Mouse (Mus musculus) cerebral cortex, adult 2 months (tissue): ENCODE results near the gene Sectm1b.

Source experiments
- WGBS: fragments of 180-500 bp; shearing (Covaris S2); methylation state at CpG from one replicate; pipeline ENCODE4 v1.1.7; 2018; 5-methylcytosine and 5-hydroxymethylcytosine counted together

Sectm1b gene

DNA sequence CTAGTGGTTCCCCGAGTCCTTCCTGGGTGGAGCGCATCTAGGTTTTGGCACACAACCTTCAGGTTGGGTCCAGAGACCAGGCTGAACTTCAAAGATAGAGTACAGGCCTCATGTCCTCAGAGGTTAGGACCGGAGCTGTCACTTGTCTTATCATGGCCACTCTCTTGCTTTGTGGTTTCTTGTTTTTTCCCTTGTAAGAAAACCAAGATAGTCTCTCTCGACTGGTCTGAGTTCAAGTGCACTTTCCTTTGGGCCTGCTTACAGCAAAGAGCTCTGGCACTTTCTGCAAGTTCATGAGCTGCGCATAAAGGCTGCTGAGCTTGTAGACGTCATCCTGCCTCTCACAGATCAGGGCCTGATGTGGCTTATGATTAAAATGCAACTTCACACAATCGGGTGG, 36.1 kb downstream of the Sectm1b start:
- 89% methylated on average over 7 of the region's 7 CpGs for WGBS

DNA sequence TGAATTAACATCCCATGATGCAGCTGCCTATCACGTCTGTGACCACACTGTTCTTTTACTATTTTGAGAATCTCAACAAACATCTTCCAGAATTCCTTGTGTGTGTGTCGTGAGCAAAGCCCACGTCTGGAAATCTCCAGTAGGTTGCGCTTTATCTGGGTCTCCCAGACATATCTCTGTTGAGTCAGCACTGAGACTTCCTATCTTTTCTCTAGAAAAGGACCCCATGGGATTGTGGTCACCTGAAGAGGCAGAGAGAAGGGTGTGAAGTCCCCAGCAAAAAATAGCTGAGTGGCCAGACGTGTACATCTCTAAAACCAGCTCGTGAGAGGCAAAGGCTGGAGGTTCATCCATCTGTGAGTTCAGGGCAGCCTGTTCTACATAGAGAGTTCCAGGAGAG, 39.2 kb downstream of the Sectm1b start:
- WGBS: 44% methylated on average over 6 of the region's 6 CpGs

DNA sequence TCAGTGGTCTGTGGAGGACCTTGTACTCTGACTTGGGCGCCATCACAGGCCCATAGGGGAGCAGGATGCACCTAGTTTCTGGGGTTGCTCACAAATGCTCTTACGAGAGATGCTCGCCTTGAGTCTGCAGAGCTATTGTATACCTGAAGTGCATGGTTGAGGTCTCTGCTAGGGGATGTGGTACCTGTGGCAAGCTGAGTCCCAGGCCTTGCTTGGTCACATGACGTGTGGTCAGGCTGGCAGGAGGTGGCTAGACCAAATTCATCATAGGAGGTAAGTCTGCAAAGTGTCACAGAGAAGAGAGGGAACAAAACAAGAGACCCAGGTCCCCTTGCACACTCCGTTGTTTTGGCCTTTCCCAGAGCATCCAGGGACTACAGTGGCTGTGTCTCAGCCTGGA, 43.9 kb downstream of the Sectm1b start:
- 96% methylated on average over 5 of the region's 5 CpGs for WGBS

GRCm38 (mm10) chr11:121017703-121018102, 45.7 kb downstream of the Sectm1b start:
- 57% methylated on average over 3 of the region's 3 CpGs for WGBS

GRCm38 (mm10) chr11:121015472-121015871, 47.9 kb downstream of the Sectm1b start:
- WGBS: 24% methylated on average over 6 of the region's 6 CpGs

GRCm38 (mm10) chr11:121014896-121015300, 48.5 kb downstream of the Sectm1b start:
- 36% methylated on average over 19 of the region's 19 CpGs for WGBS

DNA sequence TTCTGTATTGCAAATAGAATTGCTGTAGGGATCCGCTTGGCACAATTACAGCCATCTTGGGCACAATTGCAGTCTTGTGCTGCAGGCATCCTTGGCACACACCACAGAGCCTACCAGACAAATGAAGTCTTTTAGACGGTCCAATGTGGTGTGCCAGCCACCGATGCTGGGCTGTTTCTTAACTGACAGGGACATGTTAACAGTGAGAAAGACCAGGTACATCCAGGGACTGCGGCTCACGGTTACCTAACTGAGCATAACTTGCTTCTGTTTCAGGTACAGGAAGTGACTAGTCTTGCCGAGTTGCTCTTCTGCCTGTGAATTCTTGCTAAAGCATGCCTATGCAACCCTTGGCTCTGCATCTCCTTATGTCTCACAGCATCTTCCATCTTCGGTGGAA, 49.7 kb downstream of the Sectm1b start:
- 60% methylated on average over 7 of the region's 7 CpGs for WGBS

GRCm38 (mm10) chr11:121010044-121010755, 53.2 kb downstream of the Sectm1b start:
- WGBS: 97% methylated on average over 3 of the region's 3 CpGs

DNA sequence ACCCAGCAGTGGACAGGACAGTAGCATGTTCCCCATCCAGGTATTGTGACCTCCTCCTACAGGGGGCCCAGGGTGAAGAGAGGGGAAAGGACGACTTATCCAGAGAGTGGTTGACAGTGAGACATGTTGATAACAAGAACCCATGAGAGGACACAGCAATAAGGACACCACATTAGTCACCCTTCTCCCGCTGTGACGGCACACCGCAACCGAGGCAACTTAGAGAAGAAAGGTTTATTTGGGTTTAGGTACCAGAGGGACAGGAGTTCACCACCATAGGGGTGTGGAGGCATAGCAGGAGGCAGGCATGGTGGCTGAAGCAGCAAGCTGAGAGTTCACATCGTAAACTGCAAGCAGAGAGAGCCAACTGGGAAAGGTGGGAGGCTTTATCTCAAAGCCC, 57.2 kb downstream of the Sectm1b start:
- WGBS: 77% methylated on average over 6 of the region's 6 CpGs

DNA sequence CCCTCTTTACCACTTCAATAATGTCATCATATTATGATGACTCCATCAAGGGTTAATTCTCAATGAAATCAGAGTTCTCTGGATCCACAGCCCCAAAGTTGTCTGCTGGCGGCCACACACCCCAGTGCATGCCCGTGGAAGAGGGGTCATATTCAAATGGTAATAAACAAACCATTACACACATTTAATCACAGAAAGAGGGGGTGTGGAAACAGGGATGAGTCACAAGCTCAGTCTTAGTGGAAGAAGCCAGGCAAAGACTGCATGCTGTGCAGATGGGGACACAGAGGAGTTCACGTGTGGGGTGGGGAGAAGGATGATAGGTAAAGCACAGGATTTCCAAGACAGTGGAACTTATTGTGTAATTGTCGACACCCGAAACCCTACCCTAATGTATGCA, 59.1 kb downstream of the Sectm1b start:
- WGBS: 32% methylated on average over 5 of the region's 5 CpGs
